In genomic region chr2:21164296-21164695, GRCm38 (mm10) we compare ENCODE assay signal across 16 mouse cellular contexts. TPM values are rescaled to one million over a fixed set of nuclear protein-coding genes. Genes with fewer than 3 reads are reported as not detected.
DNase-seq lines count a peak whose midpoint lies in the region; ATAC-seq and TF ChIP-seq lines count a peak whose summit lies in the region.
"Had no signal": no experiment of that assay in that cellular context is flagged by ENCODE, and none has a peak within 500 bp of the region (broad histone marks: within the 10 kb centered on the region; RNA-seq: fewer than 3 reads in every experiment).

No protein-coding gene starts in this region.

- no peak overlapping the region for H3K9ac ChIP-seq in limb, embryonic 14.5 days (ENCODE audit: low read depth, low read length, severe bottlenecking)
- no peak overlapping the region for H3K9ac ChIP-seq in intestine, postnatal 0 days (ENCODE audit: low read depth, low read length)
- H3K9ac ChIP-seq in forebrain, embryonic 12.5 days, result no peak overlapping the region
- H3K9ac ChIP-seq: kidney, embryonic 15.5 days; limb, embryonic 12.5 days; neural tube, embryonic 12.5 days had no signal

- no peak for TF ChIP-seq POLR2A in limb, embryonic 14.5 days (IDR thresholded peaks at IDR 0.05; ENCODE audit: borderline replicate concordance, extremely low read depth, insufficient read depth, insufficient read length)
- TF ChIP-seq POLR2A in myocyte (IDR thresholded peaks at IDR 0.05; ENCODE audit: insufficient read length, low read depth), result no peak

- H3K4me1 ChIP-seq in limb, embryonic 14.5 days (ENCODE audit: control insufficient read depth, insufficient read depth, low read length), result no peaks in the 10 kb centered on the region
- no peaks in the 10 kb centered on the region for H3K4me1 ChIP-seq in limb, embryonic 10.5 days
- no peaks in the 10 kb centered on the region for H3K4me1 ChIP-seq in intestine, postnatal 0 days (replicated peaks; ENCODE audit: control insufficient read depth, insufficient read depth, low read length)
- no peaks in the 10 kb centered on the region for H3K4me1 ChIP-seq in forebrain, embryonic 12.5 days
- H3K4me1 ChIP-seq: kidney, embryonic 15.5 days; limb, embryonic 12.5 days; neural tube, embryonic 12.5 days had no signal

- H3K79me2 ChIP-seq in myocyte (ENCODE audit: control insufficient read depth, insufficient read depth), result no peaks in the 10 kb centered on the region

- peak; percentile 26 for DNase-seq in limb, embryonic 14.5 days (ENCODE audit: low spot score)
- DNase-seq in limb, embryonic 10.5 days (ENCODE audit: low spot score), result no peak
- peak; percentile 55 for DNase-seq in gastrocnemius, adult 18-20 months (ENCODE audit: low spot score)
- peak; percentile 65 to 75 for DNase-seq in heart, adult 9 months (ENCODE audit: low spot score in 2 of 2)
- DNase-seq: cerebellum, postnatal 10 days had no signal

- no peak overlapping the region for H3K4me3 ChIP-seq in limb, embryonic 14.5 days (replicated peaks; ENCODE audit: low read length)
- H3K4me3 ChIP-seq in limb, embryonic 10.5 days, result no peak overlapping the region
- no peak overlapping the region for H3K4me3 ChIP-seq in myocyte
- H3K4me3 ChIP-seq in intestine, postnatal 0 days (ENCODE audit: low read depth, low read length), result no peak overlapping the region
- no peak overlapping the region for H3K4me3 ChIP-seq in forebrain, embryonic 12.5 days (replicated peaks)
- H3K4me3 ChIP-seq: kidney, embryonic 15.5 days; limb, embryonic 12.5 days; neural tube, embryonic 12.5 days had no signal

- H3K36me3 ChIP-seq in limb, embryonic 14.5 days (ENCODE audit: control insufficient read depth, insufficient read depth, low read length), result no peaks in the 10 kb centered on the region
- H3K36me3 ChIP-seq in limb, embryonic 10.5 days, result no peaks in the 10 kb centered on the region
- H3K36me3 ChIP-seq in myocyte (ENCODE audit: control insufficient read depth, insufficient read depth), result no peaks in the 10 kb centered on the region
- no peaks in the 10 kb centered on the region for H3K36me3 ChIP-seq in intestine, postnatal 0 days (ENCODE audit: control insufficient read depth, insufficient read depth)
- H3K36me3 ChIP-seq in forebrain, embryonic 12.5 days (replicated peaks), result no peaks in the 10 kb centered on the region
- H3K36me3 ChIP-seq: kidney, embryonic 15.5 days; limb, embryonic 12.5 days; neural tube, embryonic 12.5 days had no signal

- ATAC-seq in limb, embryonic 14.5 days (ENCODE audit: low FRiP score, low read depth), result peak; percentile 80
- no peak for ATAC-seq in intestine, postnatal 0 days
- ATAC-seq in forebrain, embryonic 12.5 days (ENCODE audit: low FRiP score), result no peak
- ATAC-seq: activated CD4-positive, CD25-positive, alpha-beta regulatory T cell, adult 4 months; midbrain, embryonic 16.5 days had no signal

- no peak for TF ChIP-seq CTCF in intestine, postnatal 0 days (IDR thresholded peaks at IDR 0.05; ENCODE audit: low read depth)

- H3K4me2 ChIP-seq in limb, embryonic 14.5 days (replicated peaks; ENCODE audit: low read depth, low read length, severe bottlenecking), result no peak overlapping the region
- no peak overlapping the region for H3K4me2 ChIP-seq in myocyte (ENCODE audit: low read depth)
- no peak overlapping the region for H3K4me2 ChIP-seq in intestine, postnatal 0 days (replicated peaks; ENCODE audit: low read depth)
- H3K4me2 ChIP-seq in forebrain, embryonic 12.5 days, result no peak overlapping the region
- H3K4me2 ChIP-seq: kidney, embryonic 15.5 days; limb, embryonic 12.5 days; neural tube, embryonic 12.5 days had no signal

- H3K9me3 ChIP-seq in limb, embryonic 14.5 days (ENCODE audit: control insufficient read depth, low read length), result no peaks in the 10 kb centered on the region
- H3K9me3 ChIP-seq in limb, embryonic 10.5 days (replicated peaks), result no peaks in the 10 kb centered on the region
- no peaks in the 10 kb centered on the region for H3K9me3 ChIP-seq in intestine, postnatal 0 days (ENCODE audit: control insufficient read depth)
- H3K9me3 ChIP-seq in forebrain, embryonic 12.5 days, result no peaks in the 10 kb centered on the region
- H3K9me3 ChIP-seq: kidney, embryonic 15.5 days; limb, embryonic 12.5 days; neural tube, embryonic 12.5 days had no signal

- H3K27me3 ChIP-seq in limb, embryonic 14.5 days (ENCODE audit: control insufficient read depth, insufficient read depth, low read length), result no peaks in the 10 kb centered on the region
- no peaks in the 10 kb centered on the region for H3K27me3 ChIP-seq in limb, embryonic 10.5 days (ENCODE audit: low read depth, poor library complexity, severe bottlenecking)
- H3K27me3 ChIP-seq in myocyte (ENCODE audit: control insufficient read depth, insufficient read depth, insufficient read length), result no peaks in the 10 kb centered on the region
- H3K27me3 ChIP-seq in intestine, postnatal 0 days (replicated peaks; ENCODE audit: control insufficient read depth, insufficient read depth, low read length), result no peaks in the 10 kb centered on the region
- no peaks in the 10 kb centered on the region for H3K27me3 ChIP-seq in forebrain, embryonic 12.5 days
- H3K27me3 ChIP-seq: CH12.LX; kidney, embryonic 15.5 days; limb, embryonic 12.5 days; neural tube, embryonic 12.5 days had no signal

- WGBS in limb, embryonic 14.5 days, result 77% methylated on average over 8 of the region's 8 CpGs
- 91% methylated on average over 8 of the region's 8 CpGs for WGBS in limb, embryonic 10.5 days
- WGBS in intestine, postnatal 0 days, result 70% methylated on average over 8 of the region's 8 CpGs
- 74% methylated on average over 8 of the region's 8 CpGs for WGBS in forebrain, embryonic 12.5 days

- no peak overlapping the region for H3K27ac ChIP-seq in limb, embryonic 14.5 days (replicated peaks; ENCODE audit: low read depth, low read length)
- no peak overlapping the region for H3K27ac ChIP-seq in limb, embryonic 10.5 days
- H3K27ac ChIP-seq in intestine, postnatal 0 days (ENCODE audit: low read depth, low read length), result no peak overlapping the region
- H3K27ac ChIP-seq in forebrain, embryonic 12.5 days, result no peak overlapping the region
- H3K27ac ChIP-seq: kidney, embryonic 15.5 days; limb, embryonic 12.5 days; macrophage; neural tube, embryonic 12.5 days had no signal

- no peak overlapping the region for H3ac ChIP-seq in myocyte (ENCODE audit: control insufficient read depth, insufficient read length)

TF ChIP-seq in myocyte, 11 proteins besides CTCF, POLR2A, EP300 and RAD21:
- TF ChIP-seq USF1 (IDR thresholded peaks at IDR 0.05; ENCODE audit: low read depth) (peak; percentile 6), REST (IDR thresholded peaks at IDR 0.05; ENCODE audit: insufficient read depth, insufficient read length) (no peak)

RNA-seq across cellular contexts. Expression of gene Enkur, which starts 40.9 kb away (rescaled TPM):
- 0.41 and 0.83 TPM in 2 replicates for polyA plus RNA-seq in limb, embryonic 14.5 days (2012; rRNA removed)
- 0.50 and 0.76 TPM in 2 replicates for polyA plus RNA-seq in limb, embryonic 14.5 days (2014; fragmentation: Nextera tagmentation; extraction: Ambion mirVana)
- not detected in 2 replicates for polyA plus RNA-seq in limb, embryonic 10.5 days (2016; fragmentation: Nextera tagmentation; extraction: Ambion mirVana)
- under 1 TPM; 0.28 to 0.50 TPM for total RNA-seq in gastrocnemius, adult 18-20 months (2021)
- 1.0 TPM for polyA plus RNA-seq in myocyte (2012; fragmentation: generic; extraction: Trizol)
- polyA plus RNA-seq in intestine, postnatal 0 days (2015; fragmentation: Nextera tagmentation; extraction: Ambion mirVana), result 2.8 and 3.2 TPM in 2 replicates
- polyA plus RNA-seq in forebrain, embryonic 12.5 days (2016; fragmentation: Nextera tagmentation; extraction: Ambion mirVana), result 1.3 and 2.3 TPM in 2 replicates
- polyA plus RNA-seq: activated CD4-positive, CD25-positive, alpha-beta regulatory T cell, adult 4 months; limb, embryonic 12.5 days; liver, embryonic 16.5 days; macrophage had no signal

RNA-seq across cellular contexts. Expression of gene Thnsl1, which starts 41.2 kb away (rescaled TPM):
- polyA plus RNA-seq in limb, embryonic 14.5 days (2012; rRNA removed), result 3.9 and 4.3 TPM in 2 replicates
- polyA plus RNA-seq in limb, embryonic 14.5 days (2014; fragmentation: Nextera tagmentation; extraction: Ambion mirVana), result 5.8 and 6.6 TPM in 2 replicates
- 6.1 and 6.9 TPM in 2 replicates for polyA plus RNA-seq in limb, embryonic 10.5 days (2016; fragmentation: Nextera tagmentation; extraction: Ambion mirVana)
- total RNA-seq in gastrocnemius, adult 18-20 months (2021), result 1 to 10 TPM; 3.2 to 4.6 TPM
- 3.6 TPM for polyA plus RNA-seq in myocyte (2012; fragmentation: generic; extraction: Trizol)
- 3.3 and 3.9 TPM in 2 replicates for polyA plus RNA-seq in intestine, postnatal 0 days (2015; fragmentation: Nextera tagmentation; extraction: Ambion mirVana)
- polyA plus RNA-seq in forebrain, embryonic 12.5 days (2016; fragmentation: Nextera tagmentation; extraction: Ambion mirVana), result 20.3 and 22.2 TPM in 2 replicates
